Mouse (Mus musculus): ENCODE results near the gene Qrfpr.

The Qrfpr gene

DNA sequence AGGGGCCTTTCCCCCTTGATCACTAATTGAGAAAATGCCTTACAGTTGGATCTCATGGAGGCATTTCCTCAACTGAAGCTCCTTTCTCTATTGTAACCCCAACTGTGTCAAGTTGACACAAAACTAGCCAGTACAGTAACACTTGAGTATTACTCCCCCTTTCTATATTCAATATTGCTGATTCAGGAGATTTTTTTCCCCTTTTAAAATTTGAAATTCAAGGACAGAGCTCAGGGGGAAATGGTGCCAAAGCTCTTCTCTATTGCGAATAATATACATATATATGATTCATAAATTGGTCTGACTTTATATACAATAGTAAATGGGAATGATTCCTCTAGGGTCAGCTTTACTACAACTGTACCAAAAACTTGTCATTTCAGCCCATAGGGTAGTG is 71.6 kb downstream of the Qrfpr start:
- DNase-seq, result no peak

DNA sequence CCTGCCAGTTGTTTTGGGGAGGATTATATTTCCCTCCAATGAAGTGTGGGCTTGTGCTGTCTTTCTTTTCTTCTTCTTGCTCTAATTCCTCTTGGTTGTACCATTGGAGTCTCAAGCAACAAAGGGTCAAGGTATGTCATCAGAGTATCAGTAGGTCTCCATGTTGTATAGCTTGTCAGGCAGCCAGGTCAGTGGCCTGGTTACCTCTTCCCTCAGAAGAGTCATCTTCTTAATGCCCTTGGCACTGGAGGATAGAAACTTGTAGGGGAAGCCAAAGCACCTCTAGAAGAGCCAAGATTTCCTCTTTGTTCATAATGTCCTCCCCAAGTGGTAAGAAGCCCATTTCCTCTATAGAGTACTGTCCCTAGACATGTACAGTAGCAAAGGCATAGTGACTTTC is 83.1 kb downstream of the Qrfpr start:
- no peak for DNase-seq

DNA sequence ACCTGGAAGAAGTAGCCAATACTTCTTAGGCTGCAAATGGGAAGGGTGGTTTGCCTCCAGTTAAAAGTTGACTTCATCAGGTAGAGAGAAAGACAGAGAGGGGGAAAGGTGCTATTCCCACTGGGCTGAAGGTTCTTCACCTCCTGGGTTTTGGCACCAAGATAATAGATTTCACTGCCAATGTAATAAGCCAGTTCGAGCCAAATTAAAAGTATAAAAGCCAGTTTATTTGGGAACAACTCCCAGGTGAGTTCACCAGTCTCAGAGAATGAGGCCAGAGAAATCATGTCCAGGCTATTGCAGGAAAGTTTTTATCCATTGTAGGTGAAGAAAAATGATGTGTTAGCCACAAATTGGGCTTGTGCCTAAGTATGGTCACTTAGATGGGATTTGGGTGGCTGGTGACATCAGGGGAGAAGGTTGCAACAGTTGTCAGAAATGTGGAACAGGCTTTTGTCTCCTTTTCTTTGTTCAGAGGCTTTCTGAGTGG is 83.9 kb downstream of the Qrfpr start:
- no peak for DNase-seq

- DNase-seq, result no peak
These were observed 84.6 kb downstream of the Qrfpr start for GRCm38 (mm10) chr3:36137560-36137959.

DNA sequence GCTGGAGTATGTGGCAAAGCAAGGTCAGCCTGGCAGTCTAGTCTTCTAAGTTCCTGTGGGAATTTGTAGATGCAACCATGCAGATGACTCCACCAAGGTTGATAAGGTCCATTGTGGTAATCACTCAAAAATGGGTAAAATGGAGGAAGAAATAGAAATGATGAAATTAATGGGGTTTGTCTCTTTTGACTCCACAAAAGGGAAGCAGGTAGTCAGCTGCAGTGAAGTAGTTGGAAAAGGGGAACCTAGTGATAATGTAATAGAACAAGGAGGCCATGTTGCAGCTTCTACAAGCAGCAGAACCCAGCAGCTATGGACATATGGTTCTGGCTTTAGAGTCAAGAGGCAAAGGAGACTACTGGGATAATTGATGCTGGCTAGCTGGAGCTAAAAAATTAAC is 86.0 kb downstream of the Qrfpr start:
- no peak for DNase-seq
